Mouse (Mus musculus) kidney, embryonic 14.5 days (tissue): ENCODE measurements around the gene Nup160. TPM values are rescaled to one million over a fixed set of nuclear protein-coding genes. Genes with fewer than 3 reads are reported as not detected.

Source experiments
- ATAC-seq: fragments of 200-750 bp; cut with Nextera tagmentation; 2 replicates; pipeline ENCODE4 v1.8.0; 2017; ENCODE audit warnings: moderate number of reproducible peaks, mild to moderate bottlenecking, moderate TSS enrichment, moderate library complexity; ENCODE audit not compliant: low FRiP score, low TSS enrichment
- H3K27ac ChIP-seq: fragments of 300-500 bp; sonication (generic); 2 replicates; pipeline ENCODE4 v1.5.1; 2014; ENCODE audit warnings: low read depth, mild to moderate bottlenecking, low read length, moderate library complexity, mixed read lengths
- H3K27me3 ChIP-seq: fragments of 300-500 bp; sonication (generic); 2 replicates; pipeline ENCODE4 v1.6.1; 2014; ENCODE audit warnings: mild to moderate bottlenecking, low read length; ENCODE audit not compliant: control insufficient read depth, insufficient read depth
- H3K36me3 ChIP-seq: fragments of 300-500 bp; sonication (generic); 2 replicates; pipeline ENCODE4 v1.6.1; 2014; ENCODE audit warnings: low read length, mixed read lengths; ENCODE audit not compliant: control insufficient read depth, insufficient read depth
- H3K4me1 ChIP-seq: fragments of 300-500 bp; sonication (generic); 2 replicates; pipeline ENCODE4 v1.6.1; 2014; ENCODE audit warnings: low read length, mixed read lengths; ENCODE audit not compliant: control insufficient read depth, insufficient read depth
- H3K4me2 ChIP-seq: fragments of 300-500 bp; sonication (generic); replicated peaks from 2 replicates; pipeline ENCODE4 v1.6.1; 2014; ENCODE audit warnings: low read depth, mild to moderate bottlenecking, low read length
- H3K4me3 ChIP-seq: fragments of 300-500 bp; sonication (generic); 2 replicates; pipeline ENCODE4 v1.5.1; 2014; ENCODE audit warnings: mild to moderate bottlenecking, low read length
- H3K9ac ChIP-seq: fragments of 300-500 bp; sonication (generic); 2 replicates; pipeline ENCODE4 v1.6.1; 2014; ENCODE audit warnings: low read depth, mild to moderate bottlenecking, low read length, moderate library complexity
- H3K9me3 ChIP-seq: fragments of 300-500 bp; sonication (generic); 2 replicates; pipeline ENCODE4 v1.6.1; 2016; ENCODE audit warnings: low read length; ENCODE audit not compliant: control insufficient read depth
- WGBS: fragments of 180-500 bp; shearing (Covaris S2); extraction: QIAGEN DNeasy Blood & Tissue Kit; methylation state at CpG from one replicate; pipeline ENCODE4 v1.1.7; 2014; 5-methylcytosine and 5-hydroxymethylcytosine counted together
- polyA plus RNA-seq: library from polyadenylated mRNA; unstranded; fragments of >200 nt; fragmentation: Nextera tagmentation; extraction: Ambion mirVana; gene quantifications from 2 replicates; pipeline ENCODE4 v1.2.1, GENCODE M21; 2014

Nup160 gene
- polyA plus RNA-seq, 1 experiment from 2014 or later = 68.0 TPM

DNA sequence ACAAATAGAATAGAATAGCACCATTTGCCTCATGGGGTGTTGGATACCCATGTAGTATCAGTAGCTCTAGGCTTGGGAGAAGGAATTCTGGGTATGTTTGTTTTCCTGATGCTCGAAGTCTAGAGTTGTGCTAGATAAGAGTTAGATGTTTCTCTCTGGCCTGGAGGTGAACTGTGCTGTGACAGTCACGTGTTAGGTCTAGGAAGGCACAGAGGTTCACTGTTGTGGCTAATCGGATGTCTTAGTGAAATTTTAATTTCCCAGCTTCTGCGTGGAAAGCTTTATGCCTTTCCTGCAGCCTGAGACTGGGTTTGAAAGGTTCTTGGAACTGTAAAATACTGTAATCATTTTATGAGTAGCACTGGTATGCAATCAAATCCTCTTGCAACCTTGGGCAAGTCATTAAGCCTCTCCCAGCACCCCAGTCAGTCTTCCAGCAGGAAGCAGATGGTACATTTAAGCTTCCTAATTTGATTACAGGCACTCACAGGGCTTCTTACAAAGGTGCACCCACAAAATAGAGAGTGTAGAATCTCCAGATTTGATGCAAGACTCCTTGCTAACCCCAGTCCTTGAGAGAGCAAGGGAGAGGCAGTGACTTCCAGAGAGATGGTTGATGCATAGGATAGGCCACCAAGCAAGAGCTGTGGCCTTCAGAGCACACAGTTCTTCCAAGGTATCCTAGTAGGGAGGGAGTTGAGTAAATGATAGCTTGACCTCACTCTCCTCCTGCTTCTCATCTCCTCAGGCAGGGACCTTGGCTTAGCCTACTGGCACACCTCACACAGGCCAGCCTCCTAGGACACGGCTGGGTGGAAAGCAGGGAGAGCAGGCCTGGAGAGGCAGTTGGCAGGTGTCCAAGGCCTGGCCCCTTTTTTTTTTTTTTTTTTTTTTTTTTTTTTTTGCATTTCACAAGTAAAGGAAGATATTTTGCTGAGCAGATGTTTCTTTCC, 37.0 kb upstream of the Nup160 start:
- no peaks in the 10 kb centered on the region for H3K27me3 ChIP-seq
- no peak overlapping the region for H3K4me3 ChIP-seq
- H3K4me2 ChIP-seq = no peak overlapping the region
- ATAC-seq = 0 out of 2 replicates have a peak, but pooled peaks have one; percentile 46
- no peak overlapping the region for H3K27ac ChIP-seq
- H3K9me3 ChIP-seq = no peaks in the 10 kb centered on the region
- 59% methylated on average over 5 of the region's 5 CpGs for WGBS
- H3K36me3 ChIP-seq = no peaks in the 10 kb centered on the region
- H3K4me1 ChIP-seq = peaks cover 7% of the 10 kb centered on the region; the same call in 1 of the 2 replicates
- H3K9ac ChIP-seq = no peak overlapping the region

GRCm38 (mm10) chr2:90641007-90641709, 35.9 kb upstream of the Nup160 start:
- H3K27me3 ChIP-seq = no peaks in the 10 kb centered on the region
- 68% methylated on average over 10 of the region's 10 CpGs for WGBS
- no peak overlapping the region for H3K9ac ChIP-seq

GRCm38 (mm10) chr2:90641710-90642039, 35.3 kb upstream of the Nup160 start:
- no peak overlapping the region for H3K4me3 ChIP-seq
- H3K4me1 ChIP-seq = peaks cover 7% of the 10 kb centered on the region; the same call in 1 of the 2 replicates
- no peak overlapping the region for H3K4me2 ChIP-seq
- ATAC-seq = no peak
- H3K27me3 ChIP-seq = no peaks in the 10 kb centered on the region
- no peaks in the 10 kb centered on the region for H3K36me3 ChIP-seq
- H3K9me3 ChIP-seq = no peaks in the 10 kb centered on the region
- H3K27ac ChIP-seq = no peak overlapping the region
- no peak overlapping the region for H3K9ac ChIP-seq
- WGBS = 85% methylated on average over 4 of the region's 4 CpGs

More at GRCm38 (mm10) chr2:90641007-90641709, 35.9 kb upstream of the Nup160 start:
- H3K36me3 ChIP-seq = no peaks in the 10 kb centered on the region
- H3K27ac ChIP-seq = no peak overlapping the region
- no peaks in the 10 kb centered on the region for H3K9me3 ChIP-seq
- H3K4me3 ChIP-seq = no peak overlapping the region
- H3K4me1 ChIP-seq = peaks cover 7% of the 10 kb centered on the region; the same call in 1 of the 2 replicates
- H3K4me2 ChIP-seq = no peak overlapping the region
- ATAC-seq = no peak

- Histone ChIP-seq H3K27ac (no peak overlapping the region), H3K9me3 (no peaks in the 10 kb centered on the region), H3K4me3 (no peak overlapping the region), H3K9ac (no peak overlapping the region), H3K36me3 (no peaks in the 10 kb centered on the region), H3K4me2 (no peak overlapping the region), H3K27me3 (no peaks in the 10 kb centered on the region), H3K4me1 (no peaks in the 10 kb centered on the region)
- no peak for ATAC-seq
- 77% methylated on average over 6 of the region's 6 CpGs for WGBS
These were observed 29.9 kb upstream of the Nup160 start for GRCm38 (mm10) chr2:90647084-90647483.

DNA sequence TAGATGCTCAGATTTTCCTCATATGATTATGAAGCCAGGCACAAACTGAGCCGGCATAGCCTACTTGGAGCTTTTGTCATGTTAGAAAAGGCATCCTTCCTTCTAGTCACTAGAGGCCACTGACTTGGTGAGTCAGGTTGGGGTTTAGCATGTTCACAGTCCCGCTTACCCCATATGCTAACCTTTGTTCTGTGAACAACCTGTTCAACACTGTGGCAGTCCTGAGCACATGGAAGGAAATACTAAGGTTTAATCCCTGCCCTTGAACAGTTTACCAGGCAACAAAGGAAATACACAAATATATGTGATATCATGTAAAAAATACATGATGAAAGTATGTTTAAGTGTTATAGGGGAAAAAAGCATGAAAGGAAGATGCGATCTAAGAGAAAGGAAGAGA, 27.6 kb upstream of the Nup160 start:
- no peaks in the 10 kb centered on the region for H3K9me3 ChIP-seq
- H3K4me1 ChIP-seq = no peaks in the 10 kb centered on the region
- H3K36me3 ChIP-seq = no peaks in the 10 kb centered on the region
- no peak overlapping the region for H3K27ac ChIP-seq
- no peaks in the 10 kb centered on the region for H3K27me3 ChIP-seq
- H3K4me3 ChIP-seq = no peak overlapping the region
- 91% methylated on average over 3 of the region's 3 CpGs for WGBS
- ATAC-seq = no peak
- H3K9ac ChIP-seq = no peak overlapping the region
- H3K4me2 ChIP-seq = no peak overlapping the region

DNA sequence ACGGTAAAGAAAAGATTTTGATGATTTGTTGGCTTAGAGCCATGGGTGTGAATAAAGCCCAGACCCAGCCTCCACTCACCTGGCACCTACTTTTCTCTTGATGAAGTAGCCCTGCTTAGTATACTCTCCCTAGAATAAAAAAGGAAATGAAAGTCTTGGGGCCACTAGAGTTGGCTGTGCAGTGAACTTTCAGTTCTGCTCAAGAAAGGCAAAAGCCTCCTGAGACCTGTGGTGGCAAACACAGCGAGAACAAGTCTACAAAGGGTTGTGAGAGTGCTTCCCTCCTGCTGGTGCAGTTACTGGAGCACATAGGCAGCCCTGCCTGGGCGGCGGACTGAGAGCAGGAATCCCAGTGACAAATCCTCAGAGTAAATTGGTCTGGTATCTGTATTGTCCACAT, 27.1 kb upstream of the Nup160 start:
- H3K27me3 ChIP-seq = no peaks in the 10 kb centered on the region
- no peak overlapping the region for H3K9ac ChIP-seq
- 69% methylated on average over 4 of the region's 4 CpGs for WGBS
- no peak for ATAC-seq
- H3K9me3 ChIP-seq = no peaks in the 10 kb centered on the region
- H3K27ac ChIP-seq = no peak overlapping the region
- no peak overlapping the region for H3K4me3 ChIP-seq
- no peaks in the 10 kb centered on the region for H3K4me1 ChIP-seq
- H3K36me3 ChIP-seq = no peaks in the 10 kb centered on the region
- H3K4me2 ChIP-seq = no peak overlapping the region

GRCm38 (mm10) chr2:90652101-90652500, 24.9 kb upstream of the Nup160 start:
- Histone ChIP-seq H3K36me3 (no peaks in the 10 kb centered on the region), H3K9me3 (no peaks in the 10 kb centered on the region), H3K27me3 (no peaks in the 10 kb centered on the region), H3K27ac (no peak overlapping the region), H3K4me3 (no peak overlapping the region), H3K4me2 (no peak overlapping the region), H3K4me1 (no peaks in the 10 kb centered on the region), H3K9ac (no peak overlapping the region)
- ATAC-seq = no peak
- 82% methylated on average over 9 of the region's 10 CpGs for WGBS

GRCm38 (mm10) chr2:90652993-90653392, 24.0 kb upstream of the Nup160 start:
- Histone ChIP-seq H3K27me3 (no peaks in the 10 kb centered on the region), H3K4me3 (no peak overlapping the region), H3K36me3 (no peaks in the 10 kb centered on the region), H3K27ac (no peak overlapping the region), H3K9ac (no peak overlapping the region), H3K4me1 (no peaks in the 10 kb centered on the region), H3K9me3 (no peaks in the 10 kb centered on the region), H3K4me2 (no peak overlapping the region)
- no peak for ATAC-seq
- WGBS = 51% methylated on average over 4 of the region's 4 CpGs

GRCm38 (mm10) chr2:90655449-90655848, 21.6 kb upstream of the Nup160 start:
- H3K9me3 ChIP-seq = no peaks in the 10 kb centered on the region
- no peaks in the 10 kb centered on the region for H3K36me3 ChIP-seq
- no peak for ATAC-seq
- 65% methylated on average over 6 of the region's 6 CpGs for WGBS
- H3K9ac ChIP-seq = no peak overlapping the region
- H3K4me2 ChIP-seq = no peak overlapping the region
- no peak overlapping the region for H3K27ac ChIP-seq
- no peaks in the 10 kb centered on the region for H3K27me3 ChIP-seq
- no peaks in the 10 kb centered on the region for H3K4me1 ChIP-seq
- no peak overlapping the region for H3K4me3 ChIP-seq
